Mouse (Mus musculus): ENCODE data around the gene Olfr1020. TPM values are rescaled to one million over a fixed set of nuclear protein-coding genes. Genes with fewer than 3 reads are reported as not detected.

Olfr1020 gene
- not detected in 2 replicates for polyA plus RNA-seq (2012; rRNA removed; ENCODE audit: low replicate concordance)

DNA sequence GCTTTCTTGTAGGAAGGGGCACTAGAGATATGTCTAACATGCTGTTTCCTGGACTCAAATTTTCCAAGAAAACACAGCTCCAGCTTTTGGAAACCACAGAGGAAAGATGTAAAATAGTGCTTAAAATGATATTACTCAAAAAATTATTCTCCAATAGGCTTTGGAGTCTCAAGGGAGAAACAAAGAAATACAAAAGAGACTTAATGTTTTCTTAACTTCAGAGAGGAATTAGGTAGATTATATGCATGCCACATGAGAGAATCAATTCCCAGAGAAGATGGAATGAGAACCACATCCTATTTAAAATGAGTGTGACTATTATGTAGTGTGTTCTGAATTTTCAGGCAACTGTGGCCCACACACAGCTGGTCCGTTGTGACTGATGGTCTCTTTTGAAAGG lies at the start of gene Olfr1020:
Gene Olfr1020 (plus strand): TSS at position 301 of the 400 bp plus-strand sequence.

DNA sequence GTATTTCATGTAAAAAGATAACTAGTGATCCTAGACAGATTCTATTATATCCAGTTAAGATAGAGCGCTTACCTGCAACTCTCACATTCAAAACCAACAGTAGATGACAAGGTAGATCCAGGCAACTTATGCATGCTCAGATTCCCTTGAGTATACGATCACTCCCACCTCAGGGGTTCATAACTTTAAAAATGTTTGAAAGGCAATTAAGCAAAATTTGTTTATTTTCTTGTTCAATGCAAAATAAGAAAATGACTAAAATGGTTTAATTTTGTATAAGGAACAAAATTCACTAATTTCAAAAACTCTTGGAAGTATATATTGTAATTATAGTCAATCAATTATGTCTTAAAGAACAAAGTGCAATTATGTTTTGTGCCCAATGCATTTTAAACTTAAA lies 44.4 kb upstream of the Olfr1020 start, which contains the start of gene Olfr1016:
Gene Olfr1016 (minus strand): TSS at position 101 of the 400 bp plus-strand sequence.

DNA sequence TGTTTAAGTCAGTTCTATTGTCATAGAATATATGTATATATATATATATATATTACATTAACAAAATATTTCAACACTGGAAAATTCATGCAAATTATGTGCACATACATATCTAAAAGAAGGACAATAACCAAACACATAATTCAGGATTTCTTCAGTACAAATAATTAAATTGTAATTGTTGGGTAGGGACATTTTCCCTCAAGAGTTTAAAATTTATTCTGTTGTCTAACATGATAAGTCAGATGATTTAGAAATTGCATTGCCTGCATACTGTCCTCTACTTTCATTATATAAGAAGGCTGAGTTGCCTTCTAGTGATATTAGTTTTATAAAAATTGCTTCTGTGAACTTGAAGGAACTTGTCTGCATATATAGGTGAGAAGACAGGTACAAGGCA lies 28.7 kb upstream of the Olfr1020 start, which contains the start of gene Olfr1018:
Gene Olfr1018 (plus strand): TSS at position 301 of the 400 bp plus-strand sequence.

DNA sequence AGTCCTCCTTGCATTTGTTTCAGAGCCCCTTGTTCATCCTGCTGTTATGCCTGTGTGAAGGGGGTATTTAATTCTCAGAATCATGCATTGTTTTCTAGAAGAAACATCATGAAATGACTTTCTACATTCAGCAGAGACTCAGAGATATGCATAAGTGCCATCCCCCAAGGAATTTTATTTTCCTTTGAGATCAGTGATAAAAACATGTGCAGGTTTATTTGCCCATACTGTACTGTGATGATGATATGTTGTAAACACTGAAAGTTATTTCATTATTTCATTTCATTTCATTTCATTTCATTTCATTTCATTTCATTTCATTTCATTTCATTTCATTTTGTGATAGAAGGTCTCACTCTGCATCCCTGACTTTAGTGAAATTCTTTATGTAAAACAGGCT lies 1.4 kb upstream of the Olfr1020 start, which contains the start of gene Olfr1019:
Gene Olfr1019 (minus strand): TSS at position 101 of the 400 bp plus-strand sequence.

DNA sequence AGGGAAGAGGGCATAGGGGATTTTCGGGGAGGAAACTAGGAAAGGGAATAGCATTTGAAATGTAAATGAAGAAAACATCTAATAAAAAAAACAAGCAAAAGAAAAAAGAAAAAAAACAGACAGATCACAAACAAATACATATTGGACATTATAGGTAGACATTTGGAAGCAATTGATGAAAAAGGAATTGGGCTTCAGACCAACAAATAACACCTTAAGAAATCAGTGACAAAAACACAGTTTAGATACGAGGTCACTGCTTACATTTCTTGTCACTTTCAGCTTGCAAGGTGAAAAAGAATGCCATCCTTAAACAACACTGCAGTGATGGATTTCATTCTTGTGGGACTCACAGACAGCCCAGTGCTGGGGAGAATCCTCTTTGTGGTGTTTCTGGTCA lies 21.5 kb downstream of the Olfr1020 start, which contains the start of gene Olfr1022:
Gene Olfr1022 (plus strand): TSS at position 301 of the 400 bp plus-strand sequence.

DNA sequence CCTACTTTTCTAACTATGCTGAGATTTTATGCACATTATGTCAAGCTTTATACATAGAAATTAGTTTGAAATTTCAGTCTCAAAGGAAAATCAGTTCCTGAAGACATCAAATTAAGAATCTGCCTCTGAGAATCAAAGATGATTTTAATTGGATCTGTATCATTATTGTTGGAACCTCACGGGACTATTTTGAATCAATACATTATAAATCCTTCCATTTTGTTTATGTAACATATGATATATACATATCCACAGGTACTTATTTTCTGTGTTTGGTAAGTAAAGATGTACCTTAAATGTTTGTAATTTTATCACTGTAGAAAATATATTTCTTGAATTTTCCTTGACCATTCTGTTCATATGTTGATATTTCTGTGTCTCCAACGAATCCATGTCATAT lies 38.5 kb downstream of the Olfr1020 start, which contains the start of gene Olfr1023:
Gene Olfr1023 (plus strand): TSS at position 301 of the 400 bp plus-strand sequence.

Other genes starting within 250 kb of the Olfr1020 start
- not detected in 2 replicates for gene Olfr1000, start 235.1 kb upstream of the Olfr1020 start, polyA plus RNA-seq (2012; rRNA removed; ENCODE audit: low replicate concordance)
- not detected in 2 replicates for gene Olfr1002, start 196.3 kb upstream of the Olfr1020 start, polyA plus RNA-seq (2012; rRNA removed; ENCODE audit: low replicate concordance)
- not detected in 2 replicates for gene Olfr154, start 182.6 kb upstream of the Olfr1020 start, polyA plus RNA-seq (2012; rRNA removed; ENCODE audit: low replicate concordance)
- gene Olfr1006, start 168.3 kb upstream of the Olfr1020 start, polyA plus RNA-seq (2012; rRNA removed; ENCODE audit: low replicate concordance): not detected in 2 replicates
- not detected in 2 replicates for gene Olfr1008, start 157.6 kb upstream of the Olfr1020 start, polyA plus RNA-seq (2012; rRNA removed; ENCODE audit: low replicate concordance)
- not detected in 2 replicates for gene Olfr1009, start 131.6 kb upstream of the Olfr1020 start, polyA plus RNA-seq (2012; rRNA removed; ENCODE audit: low replicate concordance)
- gene Olfr1012, start 84.3 kb upstream of the Olfr1020 start, polyA plus RNA-seq (2012; rRNA removed; ENCODE audit: low replicate concordance): not detected in 2 replicates
- gene Olfr1013, start 79.9 kb upstream of the Olfr1020 start, polyA plus RNA-seq (2012; rRNA removed; ENCODE audit: low replicate concordance): not detected in 2 replicates
- gene Olfr1014, start 74.3 kb upstream of the Olfr1020 start, polyA plus RNA-seq (2012; rRNA removed; ENCODE audit: low replicate concordance): not detected in 2 replicates
- gene Olfr1015, start 65.0 kb upstream of the Olfr1020 start, polyA plus RNA-seq (2012; rRNA removed; ENCODE audit: low replicate concordance): not detected in 2 replicates
- not detected in 2 replicates for gene Olfr1016, start 44.5 kb upstream of the Olfr1020 start, polyA plus RNA-seq (2012; rRNA removed; ENCODE audit: low replicate concordance)
- not detected in 2 replicates for gene Olfr1018, start 28.6 kb upstream of the Olfr1020 start, polyA plus RNA-seq (2012; rRNA removed; ENCODE audit: low replicate concordance)
- not detected in 2 replicates for gene Olfr1019, start 1.5 kb upstream of the Olfr1020 start, polyA plus RNA-seq (2012; rRNA removed; ENCODE audit: low replicate concordance)
- not detected in 2 replicates for gene Olfr1022, start 21.6 kb downstream of the Olfr1020 start, polyA plus RNA-seq (2012; rRNA removed; ENCODE audit: low replicate concordance)
- gene Olfr1023, start 38.6 kb downstream of the Olfr1020 start, polyA plus RNA-seq (2012; rRNA removed; ENCODE audit: low replicate concordance): not detected in 2 replicates
- gene Olfr1024, start 58.0 kb downstream of the Olfr1020 start, polyA plus RNA-seq (2012; rRNA removed; ENCODE audit: low replicate concordance): not detected in 2 replicates
- gene Olfr1025-ps1, start 68.2 kb downstream of the Olfr1020 start, polyA plus RNA-seq (2012; rRNA removed; ENCODE audit: low replicate concordance): not detected in 2 replicates
- not detected in 2 replicates for gene Olfr1026, start 74.5 kb downstream of the Olfr1020 start, polyA plus RNA-seq (2012; rRNA removed; ENCODE audit: low replicate concordance)
- not detected in 2 replicates for gene Olfr1028, start 103.4 kb downstream of the Olfr1020 start, polyA plus RNA-seq (2012; rRNA removed; ENCODE audit: low replicate concordance)
- gene Olfr1029, start 126.9 kb downstream of the Olfr1020 start, polyA plus RNA-seq (2012; rRNA removed; ENCODE audit: low replicate concordance): not detected in 2 replicates
- gene Olfr1030, start 132.2 kb downstream of the Olfr1020 start, polyA plus RNA-seq (2012; rRNA removed; ENCODE audit: low replicate concordance): not detected in 2 replicates
- not detected in 2 replicates for gene Olfr1031, start 143.3 kb downstream of the Olfr1020 start, polyA plus RNA-seq (2012; rRNA removed; ENCODE audit: low replicate concordance)
- not detected in 2 replicates for gene Olfr1032, start 158.5 kb downstream of the Olfr1020 start, polyA plus RNA-seq (2012; rRNA removed; ENCODE audit: low replicate concordance)
- 1.3 and 1.7 TPM in 2 replicates for gene Olfr1033, start 173.6 kb downstream of the Olfr1020 start, polyA plus RNA-seq (2012; rRNA removed; ENCODE audit: low replicate concordance)
- 0.23 and 0.26 TPM in 2 replicates for gene Olfr1034, start 198.8 kb downstream of the Olfr1020 start, polyA plus RNA-seq (2012; rRNA removed; ENCODE audit: low replicate concordance)
- not detected in 2 replicates for gene Olfr1036, start 227.0 kb downstream of the Olfr1020 start, polyA plus RNA-seq (2012; rRNA removed; ENCODE audit: low replicate concordance)
- gene Olfr1037, start 240.4 kb downstream of the Olfr1020 start, polyA plus RNA-seq (2012; rRNA removed; ENCODE audit: low replicate concordance): not detected in 2 replicates